Mouse (Mus musculus) lung, postnatal 0 days (tissue): Measurements from ENCODE around the gene Slc28a3. TPM values are rescaled to one million over a fixed set of nuclear protein-coding genes. Genes with fewer than 3 reads are reported as not detected.

Experiments used
- ATAC-seq: fragments of 200-750 bp; cut with Nextera tagmentation; 2 replicates; pipeline ENCODE4 v1.8.0; 2017; ENCODE audit warnings: moderate library complexity
- DNase-seq: peaks from one replicate; pipeline ENCODE4 v3.0.0-alpha.2; 2016; ENCODE audit warnings: low spot score
- H3K27ac ChIP-seq: fragments of 300-500 bp; sonication (generic); 2 replicates; pipeline ENCODE4 v1.5.1; 2014; ENCODE audit warnings: antibody characterized with exemption, mild to moderate bottlenecking, low read length, mixed read lengths
- H3K27me3 ChIP-seq: fragments of 300-500 bp; sonication (generic); replicated peaks from 2 replicates; pipeline ENCODE4 v1.6.1; 2014; ENCODE audit warnings: low read length, mixed read lengths; ENCODE audit not compliant: insufficient read depth
- H3K36me3 ChIP-seq: fragments of 300-500 bp; sonication (generic); 2 replicates; pipeline ENCODE4 v1.6.1; 2014; ENCODE audit warnings: low read length, mixed read lengths; ENCODE audit not compliant: insufficient read depth
- H3K4me1 ChIP-seq: fragments of 300-500 bp; sonication (generic); 2 replicates; pipeline ENCODE4 v1.6.1; 2014; ENCODE audit warnings: antibody characterized with exemption, low read depth, low read length, mixed read lengths; ENCODE audit not compliant: insufficient read depth
- H3K4me2 ChIP-seq: fragments of 300-500 bp; sonication (generic); replicated peaks from 2 replicates; pipeline ENCODE4 v1.6.1; 2014; ENCODE audit warnings: low read depth, mild to moderate bottlenecking, low read length, moderate library complexity, mixed read lengths
- H3K4me3 ChIP-seq: fragments of 300-500 bp; sonication (generic); 2 replicates; pipeline ENCODE4 v1.5.1; 2014; ENCODE audit warnings: low read depth, low read length
- H3K9ac ChIP-seq: fragments of 300-500 bp; sonication (generic); replicated peaks from 2 replicates; pipeline ENCODE4 v1.6.1; 2014; ENCODE audit warnings: low read depth, mild to moderate bottlenecking
- H3K9me3 ChIP-seq: fragments of 300-500 bp; sonication (generic); 2 replicates; pipeline ENCODE4 v1.6.1; 2016; ENCODE audit warnings: low read length, mixed read lengths
- CTCF ChIP-seq: IDR thresholded peaks from 2 replicates; pipeline ENCODE4 v1.5.1; 2016; ENCODE audit warnings: antibody characterized with exemption, mild to moderate bottlenecking
- EP300 ChIP-seq: IDR thresholded peaks from 2 replicates; pipeline ENCODE4 v1.6.1; 2016; ENCODE audit warnings: antibody characterized with exemption, mild to moderate bottlenecking, control low read depth
- WGBS: fragments of 180-500 bp; shearing (Covaris S2); extraction: QIAGEN DNeasy Blood & Tissue Kit; methylation state at CpG from one replicate; pipeline ENCODE4 v1.1.7; 2014; 5-methylcytosine and 5-hydroxymethylcytosine counted together
- polyA plus RNA-seq: library from polyadenylated mRNA; unstranded; fragments of >200 nt; fragmentation: Nextera tagmentation; extraction: Ambion mirVana; gene quantifications from 2 replicates; pipeline ENCODE4 v1.2.1, GENCODE M21; 2015

Gene Slc28a3
- polyA plus RNA-seq, 1 experiment from 2014 or later, result 0.05 TPM

- WGBS, result 50% methylated on average over 15 of the region's 15 CpGs
- no peak overlapping the region for H3K9ac ChIP-seq
- no peak for TF ChIP-seq EP300
- TF ChIP-seq CTCF, result no peak
- no peaks in the 10 kb centered on the region for H3K36me3 ChIP-seq
- H3K27ac ChIP-seq, result no peak overlapping the region
- no peak overlapping the region for H3K4me3 ChIP-seq
- DNase-seq, result no peak
- H3K27me3 ChIP-seq, result no peaks in the 10 kb centered on the region
- ATAC-seq, result peak; percentile 20; the same call in 1 of the 2 replicates
- H3K4me2 ChIP-seq, result peak overlapping the region; percentile 44
- no peaks in the 10 kb centered on the region for H3K4me1 ChIP-seq
- no peaks in the 10 kb centered on the region for H3K9me3 ChIP-seq
Measured at GRCm38 (mm10) chr13:58588655-58589516, 21.8 kb downstream of the Slc28a3 start.

GRCm38 (mm10) chr13:58587962-58588361 lies 22.7 kb downstream of the Slc28a3 start:
- peak; percentile 82 for ATAC-seq
- Histone ChIP-seq H3K36me3 (no peaks in the 10 kb centered on the region), H3K4me2 (no peak overlapping the region), H3K27me3 (no peaks in the 10 kb centered on the region), H3K9me3 (no peaks in the 10 kb centered on the region), H3K4me3 (no peak overlapping the region), H3K4me1 (no peaks in the 10 kb centered on the region), H3K27ac (no peak overlapping the region), H3K9ac (no peak overlapping the region)
- peak; percentile 68 for DNase-seq
- TF ChIP-seq EP300 (no peak), CTCF (no peak)
- 58% methylated on average over 7 of the region's 7 CpGs for WGBS

- Histone ChIP-seq H3K27me3 (no peaks in the 10 kb centered on the region), H3K4me1 (no peaks in the 10 kb centered on the region), H3K9ac (no peak overlapping the region), H3K4me3 (no peak overlapping the region), H3K4me2 (no peak overlapping the region), H3K9me3 (no peaks in the 10 kb centered on the region), H3K27ac (no peak overlapping the region), H3K36me3 (no peaks in the 10 kb centered on the region)
- no peak for DNase-seq
- TF ChIP-seq CTCF (no peak), EP300 (no peak)
- WGBS, result 81% methylated on average over 9 of the region's 9 CpGs
- no peak for ATAC-seq
Measured at GRCm38 (mm10) chr13:58566181-58566580, 44.5 kb downstream of the Slc28a3 start.

- Histone ChIP-seq H3K4me1 (no peaks in the 10 kb centered on the region), H3K9ac (no peak overlapping the region), H3K27me3 (no peaks in the 10 kb centered on the region), H3K27ac (no peak overlapping the region), H3K4me3 (no peak overlapping the region), H3K4me2 (no peak overlapping the region), H3K36me3 (no peaks in the 10 kb centered on the region), H3K9me3 (no peaks in the 10 kb centered on the region)
- peak; percentile 82 for ATAC-seq
- WGBS, result 52% methylated on average over 15 of the region's 15 CpGs
- TF ChIP-seq CTCF, result no peak
- DNase-seq, result peak; percentile 74
Measured at GRCm38 (mm10) chr13:58560497-58561138, 50.1 kb downstream of the Slc28a3 start.

- Histone ChIP-seq H3K27me3 (no peaks in the 10 kb centered on the region), H3K36me3 (no peaks in the 10 kb centered on the region), H3K27ac (no peak overlapping the region), H3K4me2 (no peak overlapping the region), H3K9ac (no peak overlapping the region), H3K4me3 (no peak overlapping the region), H3K9me3 (no peaks in the 10 kb centered on the region), H3K4me1 (no peaks in the 10 kb centered on the region)
- TF ChIP-seq EP300, result no peak
- no peak for TF ChIP-seq CTCF
- 74% methylated on average over 12 of the region's 12 CpGs for WGBS
- DNase-seq, result no peak
- ATAC-seq, result no peak
Measured at GRCm38 (mm10) chr13:58558216-58558615, 52.5 kb downstream of the Slc28a3 start.

- Histone ChIP-seq H3K9ac (no peak overlapping the region), H3K36me3 (no peaks in the 10 kb centered on the region), H3K4me1 (no peaks in the 10 kb centered on the region), H3K27me3 (no peaks in the 10 kb centered on the region), H3K27ac (no peak overlapping the region), H3K4me2 (no peak overlapping the region), H3K4me3 (no peak overlapping the region), H3K9me3 (no peaks in the 10 kb centered on the region)
- no peak for TF ChIP-seq EP300
- TF ChIP-seq CTCF, result peak; percentile 29
- DNase-seq (no peak), ATAC-seq (no peak)
- WGBS, result 79% methylated on average over 1 of the region's 1 CpGs
Measured at GRCm38 (mm10) chr13:58556018-58556417, 54.7 kb downstream of the Slc28a3 start.
